Mouse (Mus musculus) megakaryocyte, embryonic 14.5 days (primary cell): ENCODE measurements at regions not wholly inside any gene's neighbourhood (a gene's known extent, or its start where the extent isn't known, plus 50 kb on each side); places are given as distances from the start of the nearest gene placed in this dataset.

Experiments used
- FLI1 ChIP-seq: IDR thresholded peaks from 2 replicates; pipeline ENCODE4 v1.6.1; 2012; ENCODE audit warnings: low read length, inconsistent platforms, mixed read lengths
- GATA1 ChIP-seq: IDR thresholded peaks from 3 replicates; pipeline ENCODE4 v1.6.1; 2012; ENCODE audit warnings: mixed read lengths, low read length, inconsistent platforms, borderline replicate concordance

DNA sequence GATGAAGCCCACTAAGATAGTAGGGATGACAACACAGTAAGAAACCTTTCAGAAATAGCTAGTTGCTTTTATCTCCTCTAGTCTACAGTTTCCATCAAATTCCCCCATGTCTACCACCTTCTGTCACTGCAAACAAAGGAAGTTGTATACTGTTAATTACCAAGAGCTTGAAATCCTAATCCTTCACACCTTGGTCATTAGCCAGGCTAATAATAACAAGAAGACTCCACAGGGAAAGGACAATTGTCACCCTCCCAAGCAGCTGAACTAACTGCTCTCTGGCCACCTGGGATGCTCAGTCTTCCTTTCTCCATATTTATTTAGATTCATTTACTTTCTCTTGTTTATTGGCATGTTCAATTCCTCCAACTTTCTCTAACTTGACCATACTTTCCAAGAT, 130.5 kb upstream of the Tll1 start:
- TF ChIP-seq GATA1 (no peak), FLI1 (no peak)
